In the genomic region with DNA sequence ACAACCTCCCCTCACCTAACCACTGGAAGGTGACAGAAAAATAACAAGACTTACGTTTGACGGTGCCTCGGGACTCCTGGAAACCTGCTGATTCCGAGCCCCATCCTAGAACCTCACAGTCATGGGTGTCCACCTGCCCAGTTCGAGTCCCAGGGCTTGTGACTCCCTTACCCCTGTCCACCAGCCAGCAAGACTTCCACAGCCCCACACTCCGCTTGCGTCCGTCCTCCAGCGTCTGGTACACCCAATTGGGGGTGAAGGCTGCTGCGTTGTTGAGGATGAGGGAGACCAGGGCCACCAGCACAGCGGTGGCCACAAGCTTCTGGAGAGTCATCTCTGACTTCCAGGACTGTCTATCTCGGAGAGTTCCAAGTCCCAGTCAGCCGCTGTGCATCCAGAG, we compare ENCODE assay signal across 10 mouse cellular contexts. TPM values are rescaled to one million over a fixed set of nuclear protein-coding genes. Genes with fewer than 3 reads are reported as not detected.
DNase-seq lines count a peak whose midpoint lies in the region; ATAC-seq and TF ChIP-seq lines count a peak whose summit lies in the region.
"Had no signal": no experiment of that assay in that cellular context is flagged by ENCODE, and none has a peak within 500 bp of the region (broad histone marks: within the 10 kb centered on the region; RNA-seq: fewer than 3 reads in every experiment).

No protein-coding gene starts in this region.

- ATAC-seq in erythroblast, adult 5-6 weeks (replicated peaks; ENCODE audit: low FRiP score, poor library complexity, severe bottlenecking), result no peak
- no peak for ATAC-seq in neural tube, embryonic 12.5 days (ENCODE audit: low FRiP score, low read depth)
- ATAC-seq in limb, embryonic 15.5 days (ENCODE audit: insufficient number of reproducible peaks, low FRiP score, low TSS enrichment, low read depth), result no peak
- no peak for ATAC-seq in stomach, postnatal 0 days (ENCODE audit: low FRiP score, low TSS enrichment)

- H3K4me2 ChIP-seq in neural tube, embryonic 12.5 days (replicated peaks), result peak overlapping the region; percentile 17; the same call in 1 of the 2 replicates
- peak overlapping the region; percentile 7; the same call in 1 of the 2 replicates for H3K4me2 ChIP-seq in limb, embryonic 15.5 days
- peak overlapping the region; percentile 51 for H3K4me2 ChIP-seq in stomach, postnatal 0 days (replicated peaks; ENCODE audit: low read depth)

- DNase-seq in neural tube, embryonic 10.5 days (ENCODE audit: extremely low spot score, low spot score), result no peak
- no peak for DNase-seq in stomach, postnatal 0 days (ENCODE audit: low spot score)
- DNase-seq in cerebellum, adult 9-11 months, result no peak
- no peak for DNase-seq in right cerebral cortex, postnatal 25 days
- DNase-seq: cerebellum, postnatal 36 days; thymus, postnatal 4 days had no signal

- H3K36me3 ChIP-seq in erythroblast, embryonic 14.5 days (ENCODE audit: control insufficient read depth), result no peaks in the 10 kb centered on the region; the same call in 1 of the 2 replicates
- H3K36me3 ChIP-seq in neural tube, embryonic 12.5 days, result peaks cover 15% of the 10 kb centered on the region
- H3K36me3 ChIP-seq in limb, embryonic 15.5 days, result no peaks in the 10 kb centered on the region
- no peaks in the 10 kb centered on the region for H3K36me3 ChIP-seq in stomach, postnatal 0 days (ENCODE audit: control insufficient read depth, insufficient read depth, low read length)

- H3K4me3 ChIP-seq in erythroblast, embryonic 14.5 days (replicated peaks), result peak overlapping the region; percentile 8
- no peak overlapping the region for H3K4me3 ChIP-seq in neural tube, embryonic 12.5 days
- peak overlapping the region; percentile 26 for H3K4me3 ChIP-seq in limb, embryonic 15.5 days
- H3K4me3 ChIP-seq in stomach, postnatal 0 days (ENCODE audit: low read depth, low read length), result peak overlapping the region; percentile 39

- no peak overlapping the region for H3K27ac ChIP-seq in neural tube, embryonic 12.5 days
- peak overlapping the region; percentile 95 for H3K27ac ChIP-seq in limb, embryonic 15.5 days
- peak overlapping the region; percentile 94 for H3K27ac ChIP-seq in stomach, postnatal 0 days (replicated peaks)

- no peaks in the 10 kb centered on the region for H3K27me3 ChIP-seq in erythroblast, embryonic 14.5 days (ENCODE audit: control insufficient read depth)
- H3K27me3 ChIP-seq in neural tube, embryonic 12.5 days (replicated peaks), result no peaks in the 10 kb centered on the region
- H3K27me3 ChIP-seq in limb, embryonic 15.5 days, result no peaks in the 10 kb centered on the region
- H3K27me3 ChIP-seq in stomach, postnatal 0 days (ENCODE audit: control insufficient read depth, insufficient read depth, low read length), result no peaks in the 10 kb centered on the region

- no peak for TF ChIP-seq CTCF in stomach, postnatal 0 days (IDR thresholded peaks at IDR 0.05; ENCODE audit: low read depth)

- H3K4me1 ChIP-seq in erythroblast, embryonic 14.5 days (ENCODE audit: control insufficient read depth), result no peaks in the 10 kb centered on the region
- no peaks in the 10 kb centered on the region for H3K4me1 ChIP-seq in neural tube, embryonic 12.5 days
- H3K4me1 ChIP-seq in limb, embryonic 15.5 days, result peaks cover 47% of the 10 kb centered on the region
- peaks cover 19% of the 10 kb centered on the region for H3K4me1 ChIP-seq in stomach, postnatal 0 days (replicated peaks; ENCODE audit: control insufficient read depth, insufficient read depth)

- WGBS in neural tube, embryonic 12.5 days, result 88% methylated on average over 13 of the region's 13 CpGs
- WGBS in limb, embryonic 15.5 days, result 89% methylated on average over 13 of the region's 13 CpGs
- WGBS in stomach, postnatal 0 days, result 80% methylated on average over 13 of the region's 13 CpGs

- TF ChIP-seq EP300 in stomach, postnatal 0 days (optimal IDR thresholded peaks at IDR 0.05), result no peak

- H3K9me3 ChIP-seq in erythroblast, embryonic 14.5 days (ENCODE audit: control insufficient read depth, low read length), result no peaks in the 10 kb centered on the region
- no peaks in the 10 kb centered on the region for H3K9me3 ChIP-seq in neural tube, embryonic 12.5 days
- no peaks in the 10 kb centered on the region for H3K9me3 ChIP-seq in limb, embryonic 15.5 days
- no peaks in the 10 kb centered on the region for H3K9me3 ChIP-seq in stomach, postnatal 0 days (ENCODE audit: control insufficient read depth, low read length)

- H3K9ac ChIP-seq in neural tube, embryonic 12.5 days, result peak overlapping the region; percentile 33; the same call in 1 of the 2 replicates
- peak overlapping the region; percentile 34; the same call in 1 of the 2 replicates for H3K9ac ChIP-seq in limb, embryonic 15.5 days
- H3K9ac ChIP-seq in stomach, postnatal 0 days (ENCODE audit: low read length), result peak overlapping the region; percentile 65

RNA-seq across cellular contexts. Expression of a gene that starts 3.2 kb away (rescaled TPM):
- polyA plus RNA-seq in erythroblast, embryonic 14.5 days (2012), result not detected in 2 replicates
- not detected in 2 replicates for total RNA-seq in erythroblast, adult 5-6 weeks (2015; ENCODE audit: low replicate concordance)
- not detected in 2 replicates for total RNA-seq in erythroblast, adult 5-6 weeks (2017; ENCODE audit: low replicate concordance)
- polyA plus RNA-seq in neural tube, embryonic 12.5 days (2016; fragmentation: Nextera tagmentation; extraction: Ambion mirVana), result 11.1 and 11.7 TPM in 2 replicates
- 22.3 and 25.3 TPM in 2 replicates for polyA plus RNA-seq in limb, embryonic 15.5 days (2015; fragmentation: Nextera tagmentation; extraction: Ambion mirVana)
- 16.8 and 19.0 TPM in 2 replicates for polyA plus RNA-seq in stomach, postnatal 0 days (2015; fragmentation: Nextera tagmentation; extraction: Ambion mirVana)

RNA-seq across cellular contexts. Expression of a gene that starts 35.6 kb away (rescaled TPM):
- 2.0 and 3.1 TPM in 2 replicates for polyA plus RNA-seq in erythroblast, embryonic 14.5 days (2012)
- 3.5 and 5.9 TPM in 2 replicates for total RNA-seq in erythroblast, adult 5-6 weeks (2015; ENCODE audit: low replicate concordance)
- total RNA-seq in erythroblast, adult 5-6 weeks (2017; ENCODE audit: low replicate concordance), result 6.3 and 11.6 TPM in 2 replicates
- 43.3 and 50.9 TPM in 2 replicates for polyA plus RNA-seq in neural tube, embryonic 12.5 days (2016; fragmentation: Nextera tagmentation; extraction: Ambion mirVana)
- 39.1 and 41.6 TPM in 2 replicates for polyA plus RNA-seq in limb, embryonic 15.5 days (2015; fragmentation: Nextera tagmentation; extraction: Ambion mirVana)
- 12.2 and 13.7 TPM in 2 replicates for polyA plus RNA-seq in stomach, postnatal 0 days (2015; fragmentation: Nextera tagmentation; extraction: Ambion mirVana)

RNA-seq across cellular contexts. Expression of a gene that starts 40.4 kb away (rescaled TPM):
- polyA plus RNA-seq in erythroblast, embryonic 14.5 days (2012), result not detected in 2 replicates
- total RNA-seq in erythroblast, adult 5-6 weeks (2015; ENCODE audit: low replicate concordance), result not detected in 2 replicates
- total RNA-seq in erythroblast, adult 5-6 weeks (2017; ENCODE audit: low replicate concordance), result not detected in 2 replicates
- not detected in 2 replicates for polyA plus RNA-seq in neural tube, embryonic 12.5 days (2016; fragmentation: Nextera tagmentation; extraction: Ambion mirVana)
- polyA plus RNA-seq in limb, embryonic 15.5 days (2015; fragmentation: Nextera tagmentation; extraction: Ambion mirVana), result 6.1 and 6.6 TPM in 2 replicates
- polyA plus RNA-seq in stomach, postnatal 0 days (2015; fragmentation: Nextera tagmentation; extraction: Ambion mirVana), result 0.30 and 0.33 TPM in 2 replicates

RNA-seq across cellular contexts. Expression of a gene that starts 53.0 kb away (rescaled TPM):
- 2.0 and 2.1 TPM in 2 replicates for polyA plus RNA-seq in erythroblast, embryonic 14.5 days (2012)
- 3.7 and 8.6 TPM in 2 replicates for total RNA-seq in erythroblast, adult 5-6 weeks (2015; ENCODE audit: low replicate concordance)
- 6.0 and 9.1 TPM in 2 replicates for total RNA-seq in erythroblast, adult 5-6 weeks (2017; ENCODE audit: low replicate concordance)
- polyA plus RNA-seq in neural tube, embryonic 12.5 days (2016; fragmentation: Nextera tagmentation; extraction: Ambion mirVana), result 22.4 and 25.1 TPM in 2 replicates
- polyA plus RNA-seq in limb, embryonic 15.5 days (2015; fragmentation: Nextera tagmentation; extraction: Ambion mirVana), result 25.2 and 26.4 TPM in 2 replicates
- polyA plus RNA-seq in stomach, postnatal 0 days (2015; fragmentation: Nextera tagmentation; extraction: Ambion mirVana), result 10.5 and 11.5 TPM in 2 replicates

Comparison
In these comparisons a context has a peak if more than half of its experiments do, and no peak if none do; other contexts are left out.
1. RNA of a gene that starts 3.2 kb away (polyA plus RNA-seq): 22.3 to 25.3 TPM in limb, embryonic 15.5 days, 16.8 to 19.0 TPM in stomach, postnatal 0 days and 11.1 to 11.7 TPM in neural tube, embryonic 12.5 days; not detected in erythroblast, embryonic 14.5 days; every median in the first group is over 10 times any median in the second.
2. Peak in every context shown above with its lines, with median percentiles within 50 percentile points of each other: H3K4me2 ChIP-seq and H3K9ac ChIP-seq.